Mouse (Mus musculus): ENCODE measurements around the gene Tmem131l. TPM values are rescaled to one million over a fixed set of nuclear protein-coding genes. Genes with fewer than 3 reads are reported as not detected.

Gene Tmem131l
- polyA plus RNA-seq, 1 experiment from 2014 or later = 59.4 TPM

GRCm38 (mm10) chr3:84024512-84025072 lies 15.4 kb downstream of the Tmem131l start:
- no peaks in the 10 kb centered on the region for H3K27me3 ChIP-seq (ENCODE audit: low read depth, poor library complexity, severe bottlenecking)
- 91% methylated on average over 12 of the region's 12 CpGs for whole genome bisulfite sequencing
- H3K9me3 ChIP-seq (replicated peaks) = no peaks in the 10 kb centered on the region
- peaks cover 52% of the 10 kb centered on the region for H3K4me1 ChIP-seq
- no peak overlapping the region for H3K27ac ChIP-seq (replicated peaks)
- no peak overlapping the region for H3K4me3 ChIP-seq
- no peak for DNase-seq (ENCODE audit: low spot score)
- peaks cover 52% of the 10 kb centered on the region for H3K36me3 ChIP-seq

- 65% methylated on average over 5 of the region's 5 CpGs for WGBS
- Histone ChIP-seq H3K27me3 (ENCODE audit: low read depth, poor library complexity, severe bottlenecking) (no peaks in the 10 kb centered on the region), H3K9me3 (replicated peaks) (no peaks in the 10 kb centered on the region), H3K27ac (replicated peaks) (0 out of 2 replicates have a peak overlapping the region, but pooled peaks have one; percentile 4), H3K36me3 (peaks cover 43% of the 10 kb centered on the region), H3K4me3 (no peak overlapping the region), H3K4me1 (peaks cover 52% of the 10 kb centered on the region)
- DNase-seq (ENCODE audit: low spot score) = no peak
Measured at GRCm38 (mm10) chr3:84022723-84023122, 17.3 kb downstream of the Tmem131l start.

- peaks cover 52% of the 10 kb centered on the region for H3K4me1 ChIP-seq
- no peak for DNase-seq (ENCODE audit: low spot score)
- 89% methylated on average over 6 of the region's 6 CpGs for WGBS
- no peaks in the 10 kb centered on the region for H3K9me3 ChIP-seq (replicated peaks)
- no peak overlapping the region for H3K27ac ChIP-seq (replicated peaks)
- H3K36me3 ChIP-seq = peaks cover 42% of the 10 kb centered on the region
- no peak overlapping the region for H3K4me3 ChIP-seq
- no peaks in the 10 kb centered on the region for H3K27me3 ChIP-seq (ENCODE audit: low read depth, poor library complexity, severe bottlenecking)
Measured at GRCm38 (mm10) chr3:84022201-84022584, 17.8 kb downstream of the Tmem131l start.

- Histone ChIP-seq H3K4me1 (peaks cover 46% of the 10 kb centered on the region), H3K27ac (replicated peaks) (no peak overlapping the region), H3K27me3 (ENCODE audit: low read depth, poor library complexity, severe bottlenecking) (no peaks in the 10 kb centered on the region), H3K9me3 (replicated peaks) (no peaks in the 10 kb centered on the region), H3K36me3 (peaks cover 39% of the 10 kb centered on the region), H3K4me3 (no peak overlapping the region)
- no peak for DNase-seq (ENCODE audit: low spot score)
- WGBS = 81% methylated on average over 8 of the region's 8 CpGs
Measured at GRCm38 (mm10) chr3:84021217-84022200, 18.5 kb downstream of the Tmem131l start.

GRCm38 (mm10) chr3:84020528-84020927 lies 19.4 kb downstream of the Tmem131l start:
- peaks cover 41% of the 10 kb centered on the region for H3K4me1 ChIP-seq
- no peak for DNase-seq (ENCODE audit: low spot score)
- H3K4me3 ChIP-seq = no peak overlapping the region
- peaks cover 41% of the 10 kb centered on the region for H3K36me3 ChIP-seq
- 40% methylated on average over 3 of the region's 3 CpGs for WGBS
- H3K9me3 ChIP-seq (replicated peaks) = no peaks in the 10 kb centered on the region
- no peaks in the 10 kb centered on the region for H3K27me3 ChIP-seq (ENCODE audit: low read depth, poor library complexity, severe bottlenecking)
- no peak overlapping the region for H3K27ac ChIP-seq (replicated peaks)

- DNase-seq (ENCODE audit: low spot score) = no peak
- H3K27me3 ChIP-seq (ENCODE audit: low read depth, poor library complexity, severe bottlenecking) = no peaks in the 10 kb centered on the region
- 95% methylated on average over 4 of the region's 4 CpGs for WGBS
- H3K4me3 ChIP-seq = no peak overlapping the region
- H3K36me3 ChIP-seq = peaks cover 63% of the 10 kb centered on the region
- H3K4me1 ChIP-seq = peaks cover 10% of the 10 kb centered on the region
- peaks cover 12% of the 10 kb centered on the region for H3K9me3 ChIP-seq (replicated peaks)
- no peak overlapping the region for H3K27ac ChIP-seq (replicated peaks)
Measured at GRCm38 (mm10) chr3:84015484-84016016, 24.4 kb downstream of the Tmem131l start.

- Histone ChIP-seq H3K4me1 (peaks cover 4% of the 10 kb centered on the region; the same call in 1 of the 2 replicates), H3K27ac (replicated peaks) (no peak overlapping the region), H3K36me3 (peaks cover 64% of the 10 kb centered on the region), H3K4me3 (no peak overlapping the region), H3K9me3 (replicated peaks) (peaks cover 12% of the 10 kb centered on the region), H3K27me3 (ENCODE audit: low read depth, poor library complexity, severe bottlenecking) (no peaks in the 10 kb centered on the region)
- WGBS = 90% methylated on average over 5 of the region's 5 CpGs
- no peak for DNase-seq (ENCODE audit: low spot score)
Measured at GRCm38 (mm10) chr3:84010995-84011663, 28.8 kb downstream of the Tmem131l start.

- H3K36me3 ChIP-seq = peaks cover 39% of the 10 kb centered on the region; the same call in 1 of the 2 replicates
Measured at GRCm38 (mm10) chr3:84005989-84006388, 34.0 kb downstream of the Tmem131l start.

GRCm38 (mm10) chr3:84004330-84005090 lies 35.5 kb downstream of the Tmem131l start:
- Histone ChIP-seq H3K27ac (replicated peaks) (no peak overlapping the region), H3K9me3 (replicated peaks) (no peaks in the 10 kb centered on the region), H3K4me3 (no peak overlapping the region), H3K4me1 (peaks cover 14% of the 10 kb centered on the region), H3K36me3 (peaks cover 39% of the 10 kb centered on the region; the same call in 1 of the 2 replicates), H3K27me3 (ENCODE audit: low read depth, poor library complexity, severe bottlenecking) (no peaks in the 10 kb centered on the region)
- 81% methylated on average over 2 of the region's 2 CpGs for WGBS
- no peak for DNase-seq (ENCODE audit: low spot score)

More at GRCm38 (mm10) chr3:84005989-84006388, 34.0 kb downstream of the Tmem131l start:
- H3K27me3 ChIP-seq (ENCODE audit: low read depth, poor library complexity, severe bottlenecking) = no peaks in the 10 kb centered on the region
- H3K4me3 ChIP-seq = no peak overlapping the region
- H3K4me1 ChIP-seq = peaks cover 14% of the 10 kb centered on the region
- H3K27ac ChIP-seq (replicated peaks) = no peak overlapping the region
- DNase-seq (ENCODE audit: low spot score) = no peak
- no peaks in the 10 kb centered on the region for H3K9me3 ChIP-seq (replicated peaks)
- 93% methylated on average over 7 of the region's 7 CpGs for WGBS

GRCm38 (mm10) chr3:84002433-84003090 lies 37.4 kb downstream of the Tmem131l start:
- Histone ChIP-seq H3K27ac (replicated peaks) (no peak overlapping the region), H3K4me3 (no peak overlapping the region), H3K36me3 (peaks cover 32% of the 10 kb centered on the region; the same call in 1 of the 2 replicates), H3K4me1 (peaks cover 22% of the 10 kb centered on the region), H3K27me3 (ENCODE audit: low read depth, poor library complexity, severe bottlenecking) (no peaks in the 10 kb centered on the region), H3K9me3 (replicated peaks) (no peaks in the 10 kb centered on the region)
- 95% methylated on average over 6 of the region's 6 CpGs for WGBS
- no peak for DNase-seq (ENCODE audit: low spot score)

GRCm38 (mm10) chr3:83997563-83997962 lies 42.4 kb downstream of the Tmem131l start:
- 78% methylated on average over 5 of the region's 5 CpGs for WGBS
- no peak for DNase-seq (ENCODE audit: low spot score)
- Histone ChIP-seq H3K27ac (replicated peaks) (no peak overlapping the region), H3K27me3 (ENCODE audit: low read depth, poor library complexity, severe bottlenecking) (no peaks in the 10 kb centered on the region), H3K9me3 (replicated peaks) (no peaks in the 10 kb centered on the region), H3K36me3 (peaks cover 18% of the 10 kb centered on the region; the same call in 1 of the 2 replicates), H3K4me1 (peaks cover 66% of the 10 kb centered on the region), H3K4me3 (no peak overlapping the region)
